Mouse (Mus musculus): ENCODE data around the gene Lpp.

DNA sequence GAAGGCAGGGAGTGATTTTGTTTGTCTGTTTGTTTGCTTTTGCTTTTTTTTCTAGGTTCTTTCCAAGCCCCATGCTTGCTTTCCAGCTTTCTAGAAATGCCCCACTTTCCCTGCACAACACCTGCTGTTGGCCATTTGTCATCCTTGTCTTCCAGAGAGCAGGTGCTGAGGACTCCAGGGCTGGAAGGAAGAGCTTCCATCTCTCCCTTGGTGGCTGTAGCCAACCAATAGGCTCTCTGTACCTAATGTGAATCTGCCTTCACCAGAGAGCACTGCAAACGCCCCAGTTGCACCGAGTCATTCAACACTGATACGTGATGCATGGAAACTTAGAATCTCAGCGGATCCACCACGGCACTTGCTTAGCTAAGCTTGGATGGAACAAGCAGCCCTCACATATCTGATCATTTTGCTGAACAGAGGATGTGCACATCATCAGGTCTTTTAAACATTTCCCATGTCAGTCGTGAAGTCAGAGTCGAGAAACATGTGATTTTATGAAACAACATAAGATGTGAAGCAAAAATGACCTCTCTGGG is 242.1 kb downstream of the Lpp start:
- TF ChIP-seq GATA1 (IDR thresholded peaks at IDR 0.05; ENCODE audit: borderline replicate concordance, low read length) (no peak), FLI1 (IDR thresholded peaks at IDR 0.05; ENCODE audit: low read length) (no peak)

Data from megakaryocyte, embryonic 14.5 days (primary cell).